Mouse (Mus musculus): Measurements from ENCODE around the gene Tmem189.

The Tmem189 gene

GRCm38 (mm10) chr2:167593551-167594250 lies 95.9 kb downstream of the Tmem189 start:
- DNase-seq (ENCODE audit: low spot score in 2 of 2): no peak

Data from right cerebral cortex, postnatal 10 days (tissue).